Mouse (Mus musculus) adrenal gland, postnatal 10 days (tissue): ENCODE measurements around the gene Bcdin3d. TPM values are rescaled to one million over a fixed set of nuclear protein-coding genes. Genes with fewer than 3 reads are reported as not detected.
"Not testable (repeated sequence)": the region's sequence is repeated elsewhere in the genome, so short reads cannot be mapped to it uniquely, and the experiment has no call there.

Experiments used
- DNase-seq: peaks from one replicate; pipeline ENCODE4 v3.0.0; 2021; ENCODE audit warnings: mixed read lengths
- total RNA-seq, 2 experiments: library from RNA; stranded (reverse); gene quantifications; 2 replicates each; pipeline ENCODE4 v1.2.3; 2021

Bcdin3d gene
- total RNA-seq, 2 experiments from 2014 or later, result 6.0 to 6.5 TPM

DNA sequence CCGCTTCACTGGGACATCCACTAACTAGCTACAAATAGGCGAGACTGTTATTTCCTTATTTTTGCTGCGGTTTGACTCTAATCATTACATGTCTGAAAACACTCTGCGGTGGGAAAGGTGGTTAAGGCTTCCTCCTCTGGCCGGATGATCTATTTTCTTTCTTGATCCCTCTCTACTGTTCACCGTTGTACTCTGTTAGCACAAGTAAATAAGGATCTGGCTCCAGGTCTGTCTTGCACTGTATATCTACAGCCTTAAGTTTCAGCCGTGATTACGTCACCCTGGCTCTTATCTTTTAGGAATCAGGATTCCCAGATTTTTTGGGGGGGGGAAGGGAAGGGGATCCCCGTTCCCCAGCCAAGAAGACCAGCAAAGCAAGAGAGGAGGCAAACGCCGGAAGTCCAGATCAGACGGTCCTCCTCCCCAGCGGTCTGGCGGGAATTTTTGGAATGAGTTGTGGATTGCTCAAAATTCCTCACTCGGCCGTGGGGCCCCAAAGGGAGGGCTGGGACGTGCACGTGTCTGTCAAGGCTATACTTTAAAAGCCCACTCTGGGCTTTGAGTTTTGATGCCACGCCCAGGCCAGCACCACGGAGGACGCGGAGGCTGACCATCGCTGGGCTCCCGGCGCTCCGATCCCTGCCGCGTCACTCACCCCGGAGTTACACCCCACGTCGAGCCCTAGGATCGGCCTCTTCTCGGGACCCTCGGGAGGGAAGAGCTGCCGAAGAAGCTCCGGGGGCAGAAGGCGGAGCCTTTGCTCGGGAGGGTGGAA lies 542 bp downstream of the Bcdin3d start:
- DNase-seq, result peak; percentile 79

DNA sequence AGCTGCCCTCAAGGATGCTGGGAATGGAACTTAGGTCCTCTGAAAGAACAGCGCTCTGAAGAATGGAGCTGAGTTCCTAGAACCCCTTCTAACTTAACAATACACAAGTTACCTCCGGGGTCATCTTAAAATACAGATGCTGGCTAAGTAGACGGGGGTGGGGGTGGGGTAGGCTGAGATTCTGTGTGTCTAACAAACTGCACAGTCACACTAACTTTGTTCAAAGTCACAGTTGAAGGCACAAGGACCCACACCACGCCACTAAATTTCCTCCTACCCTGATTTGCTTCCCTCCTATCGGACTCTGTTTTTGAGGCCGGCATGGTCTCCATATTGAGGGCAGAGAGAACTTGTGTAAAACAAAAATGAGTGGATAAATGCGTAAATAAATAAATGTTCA lies 1.6 kb downstream of the Bcdin3d start:
- DNase-seq, result no peak

DNA sequence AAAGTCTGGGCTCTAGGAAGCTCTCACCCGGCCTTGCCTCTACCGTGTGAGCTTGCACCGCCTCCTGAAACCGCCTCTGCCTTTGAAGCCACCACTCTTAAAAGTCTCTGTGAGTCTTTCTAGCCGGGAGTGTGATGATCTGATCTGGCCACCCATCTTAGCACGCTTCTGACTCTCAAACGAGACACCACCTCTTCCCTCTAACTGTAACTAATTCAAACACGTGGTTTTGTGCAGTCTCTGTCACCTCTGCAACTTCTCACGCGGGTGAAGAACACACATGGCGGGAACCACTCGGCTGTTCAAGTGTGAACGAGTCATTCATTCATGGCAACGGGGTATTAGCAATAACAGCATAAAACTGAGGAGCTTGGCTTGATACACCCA lies 2.9 kb downstream of the Bcdin3d start:
- no peak for DNase-seq

DNA sequence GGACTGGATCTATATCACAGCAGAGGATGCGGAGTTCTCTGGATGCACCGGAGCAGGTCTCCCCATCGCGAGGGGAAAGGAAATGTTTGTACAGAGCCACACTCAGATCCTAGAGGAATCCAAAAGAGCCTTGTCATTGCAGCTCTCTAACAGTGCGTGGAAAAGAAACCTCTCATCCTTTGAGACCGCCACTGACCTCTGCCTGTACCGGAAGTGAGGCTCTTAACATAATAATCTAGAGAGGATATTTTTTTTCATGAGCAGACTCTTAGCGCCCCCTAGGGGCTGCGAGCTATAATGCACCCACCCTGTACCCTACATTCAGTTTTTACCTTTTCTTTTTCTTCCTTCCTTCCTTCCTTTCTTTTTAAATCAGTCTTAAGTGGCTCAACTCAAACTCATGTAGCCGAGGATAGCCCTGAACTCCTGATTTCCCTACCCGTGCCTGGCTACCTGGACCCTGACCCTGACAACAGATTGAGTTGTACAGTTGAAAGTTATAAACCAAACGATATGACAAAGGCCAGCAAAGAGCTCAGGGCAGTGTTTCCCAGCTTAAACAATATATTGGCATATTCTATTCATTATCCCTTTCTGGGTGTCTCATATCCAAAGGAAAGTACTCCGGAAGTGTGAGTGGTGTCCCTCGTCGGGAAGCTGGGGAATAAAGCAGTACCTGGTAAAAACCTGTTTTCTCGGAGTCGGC lies 3.4 kb downstream of the Bcdin3d start:
- peak; percentile 71 for DNase-seq

DNA sequence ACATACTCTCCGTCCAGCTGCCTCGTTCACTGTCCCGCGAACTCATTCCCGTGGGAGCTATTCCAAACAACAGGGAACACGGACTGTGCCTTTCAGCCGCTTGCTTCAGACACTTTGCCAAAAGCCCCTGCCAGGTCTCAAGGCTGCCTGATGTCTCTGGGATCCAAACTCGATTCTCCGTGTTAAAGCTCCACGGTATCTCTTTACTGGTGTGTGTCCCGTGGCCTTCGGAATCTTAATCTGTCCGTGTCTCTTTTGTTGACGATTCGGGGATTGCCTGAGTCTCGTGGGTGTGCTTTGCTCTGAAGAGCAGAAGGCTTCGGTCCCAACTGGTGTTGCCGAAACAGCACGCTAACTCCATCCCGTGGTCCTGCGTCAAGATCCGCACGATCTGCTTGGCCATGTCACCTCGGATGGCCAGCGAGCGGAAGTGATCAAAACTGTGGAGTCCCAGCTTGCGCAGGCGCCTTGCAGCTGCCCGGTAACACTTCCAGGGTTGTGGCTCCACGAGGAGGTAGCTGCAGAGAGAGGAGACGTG lies 4.2 kb downstream of the Bcdin3d start:
- no peak for DNase-seq

DNA sequence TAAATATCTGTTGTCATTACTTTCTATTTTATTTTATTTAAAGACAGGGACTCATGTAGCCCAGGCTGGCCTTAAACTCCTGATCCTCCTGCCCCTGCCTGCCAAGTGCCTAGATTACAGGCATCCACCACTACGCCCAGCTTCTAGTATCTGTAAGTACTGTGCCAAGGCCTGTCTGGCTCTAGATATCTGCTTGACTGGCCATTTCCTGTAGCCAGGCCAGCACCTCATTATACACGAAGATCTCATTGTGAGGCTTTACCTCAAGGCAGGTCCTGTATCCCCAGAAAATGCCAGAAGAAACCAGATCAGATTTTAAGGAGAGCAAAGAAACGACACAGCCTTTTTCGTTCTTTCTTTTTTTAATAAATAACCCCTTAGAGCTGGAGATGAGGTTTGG lies 4.8 kb downstream of the Bcdin3d start:
- DNase-seq, result no peak

DNA sequence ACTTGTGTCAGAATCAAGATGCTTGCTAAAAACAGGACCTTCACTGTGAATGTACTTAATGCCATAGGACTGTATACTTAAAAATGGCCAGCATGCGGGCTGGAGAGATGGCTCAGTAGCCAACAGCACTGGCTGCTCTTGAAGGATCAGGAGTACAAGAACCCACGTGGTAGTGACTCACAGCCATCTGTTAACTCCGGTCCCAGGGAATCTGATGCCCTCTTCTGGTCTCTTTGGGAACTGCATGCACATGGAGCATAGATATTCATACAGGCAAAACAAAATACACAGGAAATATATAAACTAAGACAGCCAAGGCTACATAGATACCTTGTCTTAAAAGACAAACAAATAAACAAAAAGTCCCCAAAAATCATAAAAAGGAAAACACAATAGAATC lies 5.5 kb downstream of the Bcdin3d start:
- peak; percentile 89 for DNase-seq

DNA sequence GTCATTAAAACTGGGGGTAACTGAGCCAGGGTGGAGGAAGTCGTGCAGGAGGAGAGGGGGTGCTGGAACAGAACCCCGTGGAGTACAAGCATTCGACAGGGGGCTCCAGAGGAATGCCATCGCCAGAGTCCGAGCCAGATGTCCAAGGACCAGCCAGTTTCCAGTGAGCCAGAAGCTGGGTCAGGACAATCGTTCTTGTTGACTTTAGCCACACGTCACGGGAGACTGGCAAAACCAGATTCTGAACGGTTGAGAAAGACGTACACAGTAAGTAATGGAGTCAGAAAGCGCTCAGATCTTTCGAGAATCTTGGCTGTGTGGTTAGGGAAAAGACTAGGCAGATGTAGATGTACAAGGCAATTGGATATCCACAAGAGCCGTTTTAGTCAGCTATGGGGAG lies 11.3 kb downstream of the Bcdin3d start:
- DNase-seq, result no peak

DNA sequence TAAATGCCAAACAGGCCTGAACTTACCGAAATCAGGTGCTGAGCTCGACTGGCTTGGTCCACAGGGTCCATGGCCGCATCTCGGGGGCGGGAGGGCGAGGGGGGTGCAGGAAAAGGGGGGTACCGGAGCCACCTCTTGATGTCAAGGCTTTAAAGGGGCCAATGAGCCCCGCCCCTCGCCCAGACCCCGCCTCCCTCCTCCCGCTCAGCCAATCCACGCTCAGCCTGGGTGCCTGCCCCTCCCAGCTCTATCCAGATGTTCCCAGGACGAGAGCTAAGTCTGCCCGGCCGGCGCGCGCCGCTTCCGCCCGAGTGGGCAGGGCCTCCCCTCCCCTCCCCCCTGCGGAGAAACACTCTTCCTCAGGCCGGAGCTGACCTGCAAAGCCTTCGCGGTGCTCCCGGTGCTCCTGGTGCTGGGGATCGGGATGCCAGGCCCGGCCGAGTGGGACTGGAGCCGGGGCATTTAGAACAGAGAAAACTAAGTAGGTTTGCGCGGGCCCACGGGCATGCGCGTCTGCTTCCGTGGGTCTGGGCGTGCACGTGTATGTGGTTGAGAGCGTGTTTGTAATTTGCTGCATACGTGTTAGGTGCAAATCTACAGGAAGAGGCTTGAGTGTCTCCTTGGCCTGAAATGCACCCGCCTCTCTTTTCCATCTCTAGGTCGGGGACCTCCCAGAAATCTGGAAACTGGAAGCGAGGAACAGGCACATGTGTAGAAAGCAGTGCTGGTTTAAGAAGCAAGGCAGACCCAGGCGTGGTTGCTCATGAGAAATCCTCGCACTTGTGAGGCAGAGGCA lies 16.7 kb downstream of the Bcdin3d start, which contains the start of gene Nckap5l:
Gene Nckap5l, minus strand, starts transcription at position 143 of the 796 bp plus-strand sequence.
- DNase-seq, result peak; percentile 97

DNA sequence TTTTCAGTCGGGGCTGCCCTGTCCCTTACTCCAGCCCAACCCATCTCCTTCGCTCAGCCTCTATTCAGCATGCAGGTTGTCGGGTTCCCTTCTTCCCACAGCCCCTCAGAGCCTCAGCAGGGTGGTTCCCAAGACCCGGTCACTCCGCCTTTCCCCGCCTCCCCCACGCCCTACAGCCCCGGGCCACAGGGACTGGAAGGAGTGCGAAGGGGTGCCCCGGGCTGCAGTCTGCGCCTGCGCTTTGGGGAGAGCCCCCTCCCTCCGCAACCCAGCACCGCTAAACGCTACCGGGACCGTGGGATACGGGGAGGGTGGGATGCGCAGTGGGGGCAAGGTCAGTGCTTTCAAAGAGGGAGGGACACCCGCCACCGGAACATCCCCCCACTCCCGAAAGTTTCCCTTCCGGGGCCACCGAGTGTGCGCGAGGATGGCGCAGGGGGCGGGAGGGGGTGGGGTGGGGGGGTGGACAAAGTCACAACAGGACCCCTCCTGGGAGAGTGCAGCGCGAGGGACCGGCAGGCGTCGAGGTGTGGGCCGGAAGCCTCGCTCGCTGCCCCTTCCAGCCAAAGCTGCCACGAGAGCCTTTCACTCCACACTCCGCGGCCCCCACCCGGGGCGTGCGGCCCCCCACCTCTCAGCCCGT lies 17.4 kb downstream of the Bcdin3d start:
- DNase-seq, result peak; percentile 80

DNA sequence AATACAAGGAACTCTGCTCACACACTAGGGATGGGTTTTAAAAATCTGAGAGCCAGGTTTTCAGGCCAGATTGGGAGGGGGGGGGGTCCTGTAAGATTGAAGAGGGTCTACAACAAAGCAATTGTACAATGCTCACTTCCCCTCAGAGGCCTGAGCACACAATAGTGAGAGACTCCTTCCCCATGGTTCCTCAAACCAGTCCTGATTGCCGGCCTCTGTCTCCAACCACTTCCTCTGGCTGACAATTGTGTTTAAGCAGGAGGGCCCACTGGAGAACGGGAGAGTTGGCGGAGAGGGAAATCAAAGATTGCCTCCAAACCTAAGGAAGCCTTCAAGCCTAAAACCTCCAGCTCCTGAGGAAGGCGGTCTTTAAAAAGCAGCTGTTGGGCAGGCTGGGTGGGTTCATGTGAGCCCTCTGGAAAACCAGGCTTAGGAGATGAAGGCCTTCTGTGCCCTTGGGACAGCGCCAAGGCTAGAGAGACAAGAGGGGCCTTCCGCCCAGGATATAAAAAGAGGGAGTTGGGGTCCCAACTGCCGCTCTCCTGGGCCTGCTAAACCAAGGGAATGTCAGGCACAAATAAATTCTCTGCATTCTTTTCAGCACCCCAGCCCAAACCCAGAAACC lies 18.1 kb downstream of the Bcdin3d start:
- DNase-seq, result no peak

DNA sequence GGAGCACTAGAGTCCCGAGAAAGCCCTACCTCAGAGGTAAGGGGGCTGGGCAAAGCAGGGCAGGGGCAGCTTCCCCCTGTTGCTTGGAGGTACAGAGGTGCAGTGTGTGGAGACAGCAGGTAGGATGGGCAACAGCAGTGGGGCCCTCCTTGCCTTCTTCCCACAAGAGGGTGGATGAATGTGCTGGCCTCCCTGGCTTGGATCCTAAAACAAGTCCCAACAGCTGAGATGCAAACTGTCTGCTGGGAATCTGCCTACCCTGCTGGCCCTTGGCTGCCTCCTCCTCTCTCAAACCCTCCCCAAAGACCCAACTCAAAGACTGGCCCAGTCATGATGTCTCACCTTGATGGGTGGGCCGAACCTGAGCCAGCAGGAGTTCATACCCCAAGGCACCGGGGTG lies 19.1 kb downstream of the Bcdin3d start:
- no peak for DNase-seq

DNA sequence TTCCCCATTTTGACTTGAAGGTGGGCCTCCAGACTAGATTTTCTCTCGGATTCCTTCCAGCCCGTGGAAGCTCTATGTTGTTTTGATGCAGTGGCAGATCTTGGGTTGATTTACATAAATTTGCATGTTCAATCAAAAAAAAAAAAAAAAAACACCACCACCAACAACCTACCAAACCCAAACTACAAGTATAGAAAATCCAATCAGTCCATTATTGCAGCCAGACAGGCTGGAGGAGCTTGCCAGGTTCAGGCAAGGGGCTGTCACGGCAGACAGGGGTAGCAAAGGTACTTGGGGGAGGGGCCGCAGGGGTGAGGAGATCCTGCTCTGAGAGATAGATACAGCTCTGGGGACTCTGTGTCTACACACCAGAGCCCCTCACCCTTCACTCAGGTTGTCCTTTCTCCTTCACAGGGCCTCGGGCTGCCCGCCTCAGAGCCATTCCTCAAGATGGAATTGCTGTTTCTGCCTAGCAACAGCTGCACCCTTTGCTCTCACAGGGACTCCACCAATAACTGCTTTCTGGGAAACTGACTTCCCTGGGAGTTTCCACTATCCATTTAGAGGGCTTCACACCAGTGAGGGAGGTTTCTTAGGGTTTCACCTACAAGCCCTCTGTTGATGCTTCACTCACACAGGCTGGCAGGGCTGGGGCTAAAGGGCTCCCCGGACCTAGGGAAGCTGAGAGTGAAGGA lies 19.8 kb downstream of the Bcdin3d start:
- no peak for DNase-seq

DNA sequence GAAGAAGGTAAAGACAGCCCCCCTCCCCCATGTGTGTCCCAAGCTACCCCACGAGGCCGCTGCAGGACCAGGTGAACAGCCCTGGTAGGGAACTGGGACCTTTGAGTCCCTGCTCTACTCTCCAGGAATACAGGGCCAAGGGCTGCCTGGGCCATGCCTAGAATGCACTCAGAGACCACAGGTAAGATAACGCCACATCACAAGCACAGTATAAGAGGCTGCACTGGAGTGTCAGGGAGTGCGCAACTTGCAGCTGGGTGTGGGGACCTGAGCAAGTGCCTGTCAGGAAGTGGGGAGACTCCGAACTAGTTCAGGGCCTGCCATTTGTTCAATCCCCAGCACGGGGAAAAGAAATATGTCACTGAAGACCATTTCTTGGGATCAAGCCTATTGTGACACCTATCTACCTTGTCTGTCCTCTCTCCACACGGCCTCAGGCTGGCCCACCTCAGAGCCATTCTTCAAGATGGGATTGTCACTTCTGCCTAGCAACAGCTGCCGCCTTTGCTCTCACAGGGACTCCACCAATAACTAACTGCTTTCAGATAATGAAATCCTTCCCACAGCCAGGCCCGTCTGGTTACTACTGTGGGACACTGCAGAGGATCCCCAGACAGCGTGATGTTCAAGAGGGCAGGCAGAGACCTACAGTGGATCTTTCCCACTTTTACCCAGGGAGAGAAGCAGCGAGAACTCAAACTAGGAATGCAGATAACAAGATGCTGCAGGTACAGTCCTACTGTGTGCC lies 21.2 kb downstream of the Bcdin3d start:
- DNase-seq, result no peak

DNA sequence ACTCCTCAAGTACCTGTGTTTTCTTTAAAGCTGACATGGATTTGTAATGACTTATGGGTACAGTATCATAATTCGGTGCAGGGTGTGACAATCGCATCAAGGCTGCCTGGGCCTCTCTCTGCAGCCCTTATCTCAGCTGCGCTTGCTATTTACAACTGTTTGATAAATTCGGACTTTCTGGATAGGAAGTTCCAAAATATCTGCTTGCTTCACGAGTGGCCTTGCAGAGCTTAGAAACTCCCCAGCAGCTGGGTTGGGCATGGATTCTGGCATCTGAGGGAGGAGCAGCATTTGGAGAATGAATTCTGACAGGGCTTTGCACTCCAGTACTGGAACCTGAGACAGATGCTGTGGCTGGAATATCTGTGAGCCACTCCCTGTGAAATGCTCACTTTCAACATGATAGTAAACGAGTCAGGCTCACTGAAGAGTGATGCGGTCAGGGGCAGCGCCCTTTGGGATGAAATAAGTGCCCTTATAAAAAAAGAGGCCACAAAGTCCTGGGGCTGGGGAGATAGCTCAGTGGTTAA lies 24.7 kb downstream of the Bcdin3d start:
- DNase-seq, result no peak

DNA sequence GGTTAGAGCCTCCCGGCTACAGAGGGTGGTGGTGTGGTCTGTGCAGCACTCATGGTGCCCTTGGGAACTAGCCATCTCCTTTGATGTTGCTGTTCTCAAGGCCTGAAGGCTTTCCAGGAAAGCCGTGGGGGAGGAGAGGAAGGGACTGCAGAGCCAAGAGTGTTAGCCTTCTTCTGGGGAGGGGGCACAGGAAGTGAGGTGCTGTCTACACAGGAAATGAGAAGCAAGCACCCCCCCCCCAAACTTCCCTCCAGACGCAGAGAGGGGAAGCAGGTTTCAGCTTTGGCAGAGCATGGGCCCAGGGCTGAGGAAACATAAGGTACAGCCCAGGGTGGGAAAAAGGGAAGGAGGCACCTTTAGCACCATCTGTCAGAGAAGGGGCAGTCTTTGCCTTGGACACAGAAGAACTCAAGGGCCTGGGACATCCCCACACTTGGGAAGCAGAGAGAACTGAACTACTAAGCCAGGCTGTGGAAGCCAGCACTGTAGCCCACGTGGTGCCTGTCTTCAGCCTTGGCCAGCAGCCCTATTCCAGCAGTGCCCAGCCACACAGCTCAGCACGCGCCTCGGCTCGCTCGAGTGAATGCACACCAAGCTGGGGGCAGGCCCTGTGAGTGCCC lies 25.3 kb downstream of the Bcdin3d start:
- DNase-seq, result peak; percentile 80

DNA sequence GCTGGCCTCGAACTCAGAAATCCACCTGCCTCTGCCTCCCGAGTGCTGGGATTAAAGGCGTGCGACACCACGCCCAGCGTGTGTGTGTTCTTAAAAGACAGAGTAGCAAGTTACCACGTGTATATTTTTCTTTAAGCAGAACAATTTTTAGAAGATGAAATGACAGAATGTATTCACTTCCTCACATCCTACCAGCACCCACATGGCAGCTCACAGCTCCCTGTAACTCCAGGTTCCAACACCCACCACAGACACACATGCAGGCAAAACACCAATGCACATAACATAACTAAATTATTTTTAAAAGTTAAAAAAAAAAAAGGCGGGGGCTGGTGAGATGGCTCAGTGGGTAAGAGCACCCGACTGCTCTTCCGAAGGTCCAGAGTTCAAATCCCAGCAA lies 28.4 kb downstream of the Bcdin3d start:
- not testable (repeated sequence) for DNase-seq

DNA sequence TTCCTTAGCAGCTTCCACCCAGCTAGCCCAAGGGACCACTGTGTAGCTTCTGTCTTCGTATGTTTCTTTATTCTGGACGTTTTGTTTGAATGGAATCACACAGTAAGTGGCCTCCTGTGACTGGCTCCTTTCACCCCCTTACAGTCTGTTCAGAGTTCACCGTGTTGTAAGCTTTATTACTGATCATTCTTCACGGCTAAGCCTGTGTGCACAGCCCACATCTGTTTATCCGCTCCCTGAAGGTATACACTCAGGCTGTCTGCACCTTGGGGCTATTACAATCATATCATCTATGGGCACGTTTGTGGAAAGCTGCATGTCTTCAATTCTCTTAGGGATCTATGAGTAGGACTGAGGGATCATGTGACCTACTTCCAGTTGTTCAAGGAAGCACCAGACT lies 29.0 kb downstream of the Bcdin3d start:
- DNase-seq, result no peak

DNA sequence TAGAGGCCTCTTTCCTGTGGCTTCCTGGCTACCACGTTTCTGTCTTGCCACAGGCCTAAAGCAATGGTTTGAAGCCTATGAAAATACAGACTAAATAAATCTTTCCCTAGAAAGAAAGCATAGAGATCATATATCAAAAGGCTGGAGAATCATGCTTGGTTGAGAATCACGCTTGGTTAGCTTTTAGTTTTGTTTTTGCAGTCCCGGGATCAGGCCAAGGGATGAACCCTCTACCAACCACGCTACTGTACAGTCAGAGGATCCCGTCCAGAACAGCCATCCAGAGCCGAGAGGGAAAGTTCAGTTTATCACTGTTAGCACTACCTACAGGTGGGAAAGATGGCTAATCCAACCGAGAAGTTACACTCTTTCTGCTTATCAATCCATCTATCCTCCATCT lies 32.2 kb downstream of the Bcdin3d start:
- DNase-seq, result no peak
